Mouse (Mus musculus): ENCODE data around the gene Cep57l1.

- TF ChIP-seq CTCF (IDR thresholded peaks at IDR 0.05) (no peak), EP300 (IDR thresholded peaks at IDR 0.05; ENCODE audit: insufficient read depth, low read depth, low read length) (no peak)
Observed at GRCm38 (mm10) chr10:41675842-41676571, 133.7 kb downstream of the Cep57l1 start.

Measured in heart, adult 2 months (tissue).